Mouse (Mus musculus) MEL (cell line): ENCODE measurements at regions not wholly inside any gene's neighbourhood (a gene's known extent, or its start where the extent isn't known, plus 50 kb on each side); places are given as distances from the start of the nearest gene placed in this dataset.

ENCODE experiments used
- DNase-seq: peaks from one replicate; pipeline ENCODE4 v3.0.0; 2011; ENCODE audit warnings: low read depth, low spot score
- H3K27ac ChIP-seq: 2 replicates; pipeline ENCODE4 v1.5.1; 2012; ENCODE audit warnings: low read depth, mild to moderate bottlenecking, control low read depth, low read length, moderate library complexity; ENCODE audit not compliant: control insufficient read depth
- H3K27me3 ChIP-seq, 2 experiments: fragments of 150-350 bp in 1 of 2; sonication (generic) in 1 of 2; 2 replicates each; pipeline ENCODE4 v1.6.1; 2012; ENCODE audit warnings: low read length in 2 of 2, mild to moderate bottlenecking in 2 of 2, improper control_type of control experiment in 1 of 2, moderate library complexity in 1 of 2; ENCODE audit not compliant: insufficient read depth in 2 of 2, control insufficient read depth in 1 of 2
- H3K36me3 ChIP-seq, 2 experiments: 2 replicates each; pipeline ENCODE4 v1.6.1; 2012 to 2014; ENCODE audit warnings: low read length in 2 of 2, improper control_type of control experiment in 1 of 2, inconsistent platforms in 1 of 2, mild to moderate bottlenecking in 1 of 2; ENCODE audit not compliant: insufficient read depth in 2 of 2, control insufficient read depth in 1 of 2
- H3K4me1 ChIP-seq, 2 experiments: fragments of 150-350 bp in 1 of 2; sonication (generic) in 1 of 2; 2 replicates each; pipeline ENCODE4 v1.6.1; 2012; ENCODE audit warnings: low read length in 2 of 2, improper control_type of control experiment in 1 of 2, mild to moderate bottlenecking in 1 of 2; ENCODE audit not compliant: insufficient read depth in 2 of 2, control insufficient read depth in 1 of 2
- H3K4me3 ChIP-seq, 2 experiments: fragments of 150-350 bp in 1 of 2; sonication (generic) in 1 of 2; 2 replicates each; pipeline ENCODE4 v1.5.1; 2012; ENCODE audit warnings: low read depth in 2 of 2, low read length in 2 of 2, mild to moderate bottlenecking in 2 of 2, moderate library complexity in 2 of 2, control low read depth in 1 of 2, improper control_type of control experiment in 1 of 2; ENCODE audit not compliant: control insufficient read depth in 1 of 2, insufficient read depth in 1 of 2
- H3K79me2 ChIP-seq: 2 replicates; pipeline ENCODE4 v1.6.1; 2012; ENCODE audit warnings: mild to moderate bottlenecking, low read length, moderate library complexity; ENCODE audit not compliant: control insufficient read depth, poor library complexity, insufficient read depth
- H3K9ac ChIP-seq: 2 replicates; pipeline ENCODE4 v1.6.1; 2012; ENCODE audit warnings: low read depth, mild to moderate bottlenecking, control low read depth, low read length, moderate library complexity; ENCODE audit not compliant: control insufficient read depth, poor library complexity, severe bottlenecking
- H3K9me3 ChIP-seq: fragments of 150-350 bp; sonication (generic); replicated peaks from 2 replicates; pipeline ENCODE4 v1.6.1; 2012; ENCODE audit warnings: mild to moderate bottlenecking, low read length, improper control_type of control experiment, moderate library complexity; ENCODE audit not compliant: insufficient read depth
- BHLHE40 ChIP-seq: IDR thresholded peaks from 2 replicates; pipeline ENCODE4 v1.6.1; 2012; ENCODE audit warnings: low read depth, mild to moderate bottlenecking, inconsistent platforms, low read length, improper control_type of control experiment, borderline replicate concordance
- CHD1 ChIP-seq: IDR thresholded peaks from 2 replicates; pipeline ENCODE4 v1.6.1; 2012; ENCODE audit warnings: low read depth, mild to moderate bottlenecking, inconsistent platforms, low read length, improper control_type of control experiment
- E2F4 ChIP-seq: IDR thresholded peaks from 2 replicates; pipeline ENCODE4 v1.6.1; 2011; ENCODE audit warnings: low read depth, low read length, improper control_type of control experiment, borderline replicate concordance
- EP300 ChIP-seq, 2 experiments: IDR thresholded peaks; 2 replicates each; pipeline ENCODE4 v1.6.1; 2011; ENCODE audit warnings: improper control_type of control experiment in 2 of 2, low read length in 2 of 2, low read depth in 1 of 2, mild to moderate bottlenecking in 1 of 2
- ETS1 ChIP-seq: IDR thresholded peaks from 2 replicates; pipeline ENCODE4 v1.6.1; 2012; ENCODE audit warnings: low read depth, mild to moderate bottlenecking, inconsistent platforms, low read length, improper control_type of control experiment, moderate library complexity
- HCFC1 ChIP-seq: IDR thresholded peaks from 2 replicates; pipeline ENCODE4 v1.6.1; 2012; ENCODE audit warnings: low read depth, mild to moderate bottlenecking, inconsistent platforms, low read length, improper control_type of control experiment, moderate library complexity
- JUND ChIP-seq: IDR thresholded peaks from 2 replicates; pipeline ENCODE4 v1.6.1; 2011; ENCODE audit warnings: low read depth, mild to moderate bottlenecking, improper control_type of control experiment, low read length
- MAFK ChIP-seq: IDR thresholded peaks from 2 replicates; pipeline ENCODE4 v1.6.1; 2011; ENCODE audit warnings: low read depth, mild to moderate bottlenecking, low read length, improper control_type of control experiment, borderline replicate concordance
- MXI1 ChIP-seq: IDR thresholded peaks from 2 replicates; pipeline ENCODE4 v1.6.1; 2011; ENCODE audit warnings: mild to moderate bottlenecking, low read depth, low read length, improper control_type of control experiment
- MYB ChIP-seq: IDR thresholded peaks from 2 replicates; pipeline ENCODE4 v1.6.1; 2011; ENCODE audit warnings: mild to moderate bottlenecking, low read depth, low read length, improper control_type of control experiment
- NRF1 ChIP-seq: IDR thresholded peaks from 2 replicates; pipeline ENCODE4 v1.6.1; 2014; ENCODE audit warnings: low read depth, mild to moderate bottlenecking, inconsistent platforms, low read length, improper control_type of control experiment, moderate library complexity; ENCODE audit not compliant: poor library complexity, insufficient read depth, severe bottlenecking
- POLR2AphosphoS2 ChIP-seq: IDR thresholded peaks from 2 replicates; pipeline ENCODE4 v1.6.1; 2011; ENCODE audit warnings: low read length, improper control_type of control experiment
- RAD21 ChIP-seq: IDR thresholded peaks from 2 replicates; pipeline ENCODE4 v1.6.1; 2011; ENCODE audit warnings: mild to moderate bottlenecking, low read depth, low read length, improper control_type of control experiment
- SIN3A ChIP-seq: IDR thresholded peaks from 2 replicates; pipeline ENCODE4 v1.6.1; 2012; ENCODE audit warnings: low read length, improper control_type of control experiment, inconsistent platforms
- TAL1 ChIP-seq: IDR thresholded peaks from 2 replicates; pipeline ENCODE4 v1.6.1; 2012; ENCODE audit warnings: mild to moderate bottlenecking, inconsistent platforms, low read length, moderate library complexity, mixed read lengths
- TBP ChIP-seq: IDR thresholded peaks from 2 replicates; pipeline ENCODE4 v1.8.0; 2011; ENCODE audit warnings: low read depth, low read length, improper control_type of control experiment
- UBTF ChIP-seq: IDR thresholded peaks from 2 replicates; pipeline ENCODE4 v1.6.1; 2012; ENCODE audit warnings: low read depth, mild to moderate bottlenecking, inconsistent platforms, low read length, improper control_type of control experiment, moderate library complexity, borderline replicate concordance; ENCODE audit not compliant: insufficient read depth
- ZC3H11A ChIP-seq: IDR thresholded peaks from 2 replicates; pipeline ENCODE4 v1.6.1; 2012; ENCODE audit warnings: low read depth, mild to moderate bottlenecking, inconsistent platforms, low read length, improper control_type of control experiment
- ZKSCAN1 ChIP-seq: IDR thresholded peaks from 2 replicates; pipeline ENCODE4 v1.6.1; 2012; ENCODE audit warnings: low read depth, mild to moderate bottlenecking, inconsistent platforms, low read length, improper control_type of control experiment, moderate library complexity
- ZMIZ1 ChIP-seq: IDR thresholded peaks from 2 replicates; pipeline ENCODE4 v1.6.1; 2012; ENCODE audit warnings: low read depth, mild to moderate bottlenecking, inconsistent platforms, low read length, improper control_type of control experiment, moderate library complexity

DNA sequence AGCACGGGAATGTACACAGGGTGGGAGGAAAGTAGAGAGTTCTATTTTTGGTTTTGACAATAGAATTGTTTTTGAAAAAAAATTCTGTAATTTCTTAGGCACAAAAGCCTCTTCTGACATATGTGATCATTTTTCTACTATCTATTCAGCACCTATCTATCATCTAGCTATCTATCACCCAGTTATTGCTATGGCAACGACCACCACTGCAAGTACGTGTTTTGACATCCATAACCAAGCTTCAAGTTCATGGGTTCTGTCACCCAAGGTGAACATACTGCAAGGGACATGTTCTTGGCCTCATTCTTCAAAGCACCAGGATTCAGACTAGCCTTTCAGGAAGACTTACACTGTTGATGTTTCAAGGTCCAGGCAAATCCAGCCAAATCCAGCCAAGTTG, 238.4 kb upstream of the Rarb start:
- no peaks in the 10 kb centered on the region for H3K4me1 ChIP-seq
- DNase-seq: no peak
- no peaks in the 10 kb centered on the region for H3K79me2 ChIP-seq
- TF ChIP-seq EP300 (IDR thresholded peaks at IDR 0.05; ENCODE audit: low read depth in 1 of 2, low read length in 2 of 2) (no peak), ZKSCAN1 (no peak), NRF1 (no peak), ETS1 (no peak), BHLHE40 (no peak), TAL1 (no peak), MYB (no peak), UBTF (no peak), CHD1 (no peak), MAFK (no peak), ZC3H11A (no peak), MXI1 (no peak), RAD21 (no peak), HCFC1 (no peak)
- no peaks in the 10 kb centered on the region for H3K36me3 ChIP-seq
- no peak overlapping the region for H3K9ac ChIP-seq
- H3K27me3 ChIP-seq: no peaks in the 10 kb centered on the region
- H3K4me3 ChIP-seq: no peak overlapping the region
- H3K27ac ChIP-seq: no peak overlapping the region
- no peaks in the 10 kb centered on the region for H3K9me3 ChIP-seq

DNA sequence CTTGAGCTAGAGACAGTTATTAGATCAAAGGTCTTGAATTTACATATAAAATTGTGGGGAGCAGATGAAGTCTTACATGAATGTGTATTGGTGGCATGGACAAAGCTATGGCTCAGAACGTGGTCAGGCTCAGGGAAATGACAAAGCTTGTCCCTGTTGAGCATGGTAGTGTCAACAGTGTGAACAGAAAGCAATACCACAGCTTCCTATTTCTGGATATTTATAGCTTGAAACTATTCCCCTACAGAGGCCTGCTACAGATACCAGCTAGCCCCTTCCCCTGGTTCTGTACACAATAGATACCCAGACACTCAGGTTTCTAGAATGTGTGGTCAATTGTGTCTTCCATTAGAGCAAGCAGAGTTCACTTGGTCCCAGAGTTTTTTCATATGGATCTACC, 236.8 kb upstream of the Rarb start:
- no peak overlapping the region for H3K9ac ChIP-seq
- no peaks in the 10 kb centered on the region for H3K27me3 ChIP-seq
- H3K4me3 ChIP-seq: no peak overlapping the region

More for the DNA sequence above, 236.8 kb upstream of the Rarb start:
- no peaks in the 10 kb centered on the region for H3K79me2 ChIP-seq
- no peaks in the 10 kb centered on the region for H3K9me3 ChIP-seq
- no peak for DNase-seq
- TF ChIP-seq E2F4 (no peak), RAD21 (no peak), MYB (no peak), JUND (no peak), TBP (no peak), CHD1 (no peak), EP300 (IDR thresholded peaks at IDR 0.05; ENCODE audit: low read depth in 1 of 2, low read length in 2 of 2) (no peak), POLR2AphosphoS2 (no peak), SIN3A (no peak), ZMIZ1 (no peak)
- TF ChIP-seq, all 39 proteins: peak for 0
- H3K36me3 ChIP-seq: no peaks in the 10 kb centered on the region
- no peaks in the 10 kb centered on the region for H3K4me1 ChIP-seq
- no peak overlapping the region for H3K27ac ChIP-seq
